29 mouse cellular contexts compared by ENCODE assay signal in the genomic region with DNA sequence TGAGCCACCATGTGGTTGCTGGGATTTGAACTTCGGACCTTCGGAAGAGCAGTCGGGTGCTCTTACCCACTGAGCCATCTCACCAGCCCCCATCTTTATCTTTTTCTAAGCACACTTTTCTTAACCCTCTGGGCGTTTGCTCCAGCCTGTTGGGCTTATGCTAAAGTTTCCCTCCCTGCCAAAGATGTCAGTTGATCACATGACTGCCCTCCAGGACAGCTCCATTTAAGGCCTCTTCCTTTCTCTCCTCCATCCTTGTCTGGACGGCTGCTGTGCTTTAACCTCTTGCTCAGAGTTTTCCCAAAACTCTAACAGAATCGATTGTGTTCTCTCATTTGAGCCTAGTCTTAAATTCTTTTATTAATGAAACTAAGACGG. TPM values are rescaled to one million over a fixed set of nuclear protein-coding genes. Genes with fewer than 3 reads are reported as not detected.
DNase-seq lines count a peak whose midpoint lies in the region; ATAC-seq and TF ChIP-seq lines count a peak whose summit lies in the region.
"Had no signal": no experiment of that assay in that cellular context is flagged by ENCODE, and none has a peak within 500 bp of the region (broad histone marks: within the 10 kb centered on the region; RNA-seq: fewer than 3 reads in every experiment).

No protein-coding gene starts in this region.

- TF ChIP-seq RAD21 in MEL (IDR thresholded peaks at IDR 0.05; ENCODE audit: low read depth, low read length) = no peak

- H3K4me3 ChIP-seq in gastrocnemius, adult 2 months = no peak overlapping the region
- H3K4me3 ChIP-seq in MEL (ENCODE audit: control insufficient read depth in 1 of 2, insufficient read depth in 1 of 2, low read depth in 2 of 2, low read length in 2 of 2) = no peak overlapping the region
- H3K4me3 ChIP-seq in myocyte = no peak overlapping the region
- H3K4me3 ChIP-seq in midbrain, embryonic 13.5 days (replicated peaks) = no peak overlapping the region
- H3K4me3 ChIP-seq: forebrain, embryonic 10.5 days; forebrain, embryonic 13.5 days; heart, embryonic 12.5 days; heart, embryonic 15.5 days; hindbrain, embryonic 10.5 days had no signal

- peaks cover 4 to 19% of the 10 kb centered on the region in 2 experiments; a peak in 3 of 4 replicates for H3K4me1 ChIP-seq in MEL (ENCODE audit: control insufficient read depth in 1 of 2, insufficient read depth in 2 of 2, low read length in 2 of 2)
- H3K4me1 ChIP-seq in midbrain, embryonic 13.5 days (replicated peaks) = peaks cover 31% of the 10 kb centered on the region

- no peak for TF ChIP-seq POLR2A in MEL (IDR thresholded peaks at IDR 0.05; ENCODE audit: control insufficient read depth in 1 of 2, insufficient read depth in 1 of 2, low read depth in 1 of 2, low read length in 2 of 2, poor library complexity in 1 of 2)
- TF ChIP-seq POLR2A in myocyte (IDR thresholded peaks at IDR 0.05; ENCODE audit: insufficient read length, low read depth) = no peak

- no peak overlapping the region for H3ac ChIP-seq in myocyte (ENCODE audit: control insufficient read depth, insufficient read length)

- TF ChIP-seq CTCF in gastrocnemius, adult 2 months (IDR thresholded peaks at IDR 0.05) = no peak
- no peak for TF ChIP-seq CTCF in MEL (IDR thresholded peaks at IDR 0.05 in 2 of 3, conservative IDR thresholded peaks at IDR 0.05 in 1 of 3; ENCODE audit: control insufficient read depth in 1 of 3, insufficient read depth in 1 of 3, low read depth in 2 of 3, low read length in 3 of 3, poor library complexity in 1 of 3, severe bottlenecking in 1 of 3)

- TF ChIP-seq EP300 in MEL (IDR thresholded peaks at IDR 0.05; ENCODE audit: low read depth in 1 of 2, low read length in 2 of 2) = no peak

- no peaks in the 10 kb centered on the region for H3K9me3 ChIP-seq in MEL (replicated peaks; ENCODE audit: insufficient read depth, low read length)
- H3K9me3 ChIP-seq in midbrain, embryonic 13.5 days = no peaks in the 10 kb centered on the region
- H3K9me3 ChIP-seq: forebrain, embryonic 10.5 days; forebrain, embryonic 13.5 days; G1E; heart, embryonic 12.5 days; heart, embryonic 15.5 days; hindbrain, embryonic 10.5 days had no signal

- no peak for ATAC-seq in midbrain, embryonic 13.5 days
- ATAC-seq: activated CD4-positive, CD25-positive, alpha-beta regulatory T cell, adult 4 months; CD4-positive, CD25-positive, alpha-beta regulatory T cell, adult 4 months; forebrain, embryonic 13.5 days; forebrain, embryonic 16.5 days; hindbrain, postnatal 0 days; inflammation-experienced regulatory T-cells, adult 6 months; intestine, embryonic 16.5 days had no signal

- H3K27ac ChIP-seq in gastrocnemius, adult 2 months = no peak overlapping the region
- no peak overlapping the region for H3K27ac ChIP-seq in MEL (ENCODE audit: control insufficient read depth, low read depth, low read length)
- H3K27ac ChIP-seq in midbrain, embryonic 13.5 days = no peak overlapping the region
- H3K27ac ChIP-seq: forebrain, embryonic 10.5 days; forebrain, embryonic 13.5 days; heart, embryonic 15.5 days; hindbrain, embryonic 10.5 days; hindbrain, embryonic 14.5 days; hindbrain, postnatal 0 days had no signal

- H3K36me3 ChIP-seq in MEL (ENCODE audit: control insufficient read depth in 1 of 2, insufficient read depth in 2 of 2, low read length in 2 of 2) = peaks cover 0 to 4% of the 10 kb centered on the region in 2 experiments; a peak in 1 of 4 replicates
- no peaks in the 10 kb centered on the region for H3K36me3 ChIP-seq in myocyte (ENCODE audit: control insufficient read depth, insufficient read depth)
- H3K36me3 ChIP-seq in midbrain, embryonic 13.5 days = no peaks in the 10 kb centered on the region
- H3K36me3 ChIP-seq: forebrain, embryonic 10.5 days; G1E; heart, embryonic 12.5 days; heart, embryonic 15.5 days; hindbrain, embryonic 10.5 days had no signal

- H3K4me2 ChIP-seq in myocyte (ENCODE audit: low read depth) = no peak overlapping the region
- no peak overlapping the region for H3K4me2 ChIP-seq in midbrain, embryonic 13.5 days (replicated peaks)
- H3K4me2 ChIP-seq: forebrain, embryonic 13.5 days; heart, embryonic 12.5 days; heart, embryonic 15.5 days; hindbrain, embryonic 14.5 days had no signal

- 71% methylated on average over 7 of the region's 7 CpGs for WGBS in midbrain, embryonic 13.5 days

- intact Hi-C loops in gastrocnemius, adult 2 months (cut with DNase I) = loop anchor here (10.0 kb wide), 1 partner anchor 768 kb away; no protein-coding TSS in a partner anchor
- intact Hi-C loops in gastrocnemius, postnatal 36 days (cut with DNase I) = loop anchor here (10.0 kb wide), 1 partner anchor 298 kb away; the partner anchor contains the start of genes AC140267.1 and Mief1

- no peak overlapping the region for H3K9ac ChIP-seq in MEL (ENCODE audit: control insufficient read depth, low read depth, low read length, poor library complexity, severe bottlenecking)
- no peak overlapping the region for H3K9ac ChIP-seq in midbrain, embryonic 13.5 days (replicated peaks)
- H3K9ac ChIP-seq: forebrain, embryonic 13.5 days; heart, embryonic 12.5 days; heart, embryonic 15.5 days; hindbrain, embryonic 14.5 days had no signal

- H3K79me2 ChIP-seq in MEL (ENCODE audit: control insufficient read depth, insufficient read depth, low read length, poor library complexity) (no peaks in the 10 kb centered on the region; the same call in 1 of the 2 replicates), myocyte (ENCODE audit: control insufficient read depth, insufficient read depth) (no peaks in the 10 kb centered on the region)

- peak; percentile 4 for DNase-seq in gastrocnemius, adult 2 months
- DNase-seq in gastrocnemius, postnatal 36 days = no peak
- DNase-seq in MEL (ENCODE audit: low read depth, low spot score) = no peak
- no peak for DNase-seq in retina, postnatal 1 day
- DNase-seq: adrenal gland, postnatal 10 days; adrenal gland, postnatal 36 days; B cell, adult 2 months; cerebellum, adult 18-20 months; cerebellum, adult 9-10 months; cerebellum, postnatal 14 days; gastrocnemius, postnatal 14 days; heart, adult 18-20 months; heart, postnatal 10 days; heart, postnatal 36 days had no signal

- H3K27me3 ChIP-seq in MEL (ENCODE audit: control insufficient read depth in 1 of 2, insufficient read depth in 2 of 2, low read length in 2 of 2) (no peaks in the 10 kb centered on the region), myocyte (ENCODE audit: control insufficient read depth, insufficient read depth, insufficient read length) (no peaks in the 10 kb centered on the region)
- H3K27me3 ChIP-seq in midbrain, embryonic 13.5 days = peaks cover 24% of the 10 kb centered on the region

TF ChIP-seq in MEL, 35 proteins besides CTCF, POLR2A, EP300 and RAD21:
- TF ChIP-seq USF1 (IDR thresholded peaks at IDR 0.05; ENCODE audit: low read depth, low read length) (peak; percentile 45; the same call in 1 of the 2 replicates), ZNF384 (IDR thresholded peaks at IDR 0.05; ENCODE audit: low read depth, low read length) (no peak)

TF ChIP-seq in myocyte, 11 proteins besides CTCF, POLR2A, EP300 and RAD21:
- TF ChIP-seq USF1 (IDR thresholded peaks at IDR 0.05; ENCODE audit: low read depth) = peak; percentile 83
- no peak for TF ChIP-seq SRF (IDR thresholded peaks at IDR 0.05; ENCODE audit: control insufficient read depth, insufficient read length, low read depth)

RNA-seq across cellular contexts. Expression of gene Cbx7, which starts 34.6 kb away (rescaled TPM):
- 10 to 100 TPM; 18.9 to 19.6 TPM for total RNA-seq in gastrocnemius, adult 2 months (2021)
- 10 to 100 TPM; 10.8 to 16.8 TPM for total RNA-seq in gastrocnemius, postnatal 36 days (2021)
- 2.9 and 3.7 TPM in 2 replicates for total RNA-seq in MEL (2012; rRNA removed)
- polyA plus RNA-seq in MEL (2012; ENCODE audit: insufficient read depth in 1 of 2, insufficient read length in 2 of 2, low read depth in 1 of 2, low replicate concordance in 2 of 2, missing spikeins in 1 of 2) = 10 to 100 TPM in 1 of 2 experiments, not detected in 1; 11.1 TPM
- 4.7 TPM for polyA plus RNA-seq in myocyte (2012; fragmentation: generic; extraction: Trizol)
- 3.0 and 4.3 TPM in 2 replicates for polyA plus RNA-seq in midbrain, embryonic 13.5 days (2015; fragmentation: Nextera tagmentation; extraction: Ambion mirVana)

RNA-seq across cellular contexts. Expression of gene Apobec3, which starts 44.9 kb away (rescaled TPM):
- total RNA-seq in gastrocnemius, adult 2 months (2021) = 1 to 10 TPM; 2.4 to 2.6 TPM
- 1 to 10 TPM; 2.7 to 4.7 TPM for total RNA-seq in gastrocnemius, postnatal 36 days (2021)
- total RNA-seq in MEL (2012; rRNA removed) = 17.2 and 22.2 TPM in 2 replicates
- polyA plus RNA-seq in MEL (2012; ENCODE audit: insufficient read depth in 1 of 2, insufficient read length in 2 of 2, low read depth in 1 of 2, low replicate concordance in 2 of 2, missing spikeins in 1 of 2) (10 to 100 TPM in 1 of 2 experiments, not detected in 1; 38.6 TPM), myocyte (2012; fragmentation: generic; extraction: Trizol) (10.0 TPM)
- polyA plus RNA-seq in midbrain, embryonic 13.5 days (2015; fragmentation: Nextera tagmentation; extraction: Ambion mirVana) = 3.1 and 3.8 TPM in 2 replicates
